Mouse (Mus musculus) MEL-GATA-1-ER (cell line): ENCODE measurements around the gene Aida.
A peak's percentile ranks its signal among the peaks of the same experiment; 100 is the strongest.
"Not testable (repeated sequence)": the region's sequence is repeated elsewhere in the genome, so short reads cannot be mapped to it uniquely, and the experiment has no call there.

Source experiments
- DNase-seq: peaks from one replicate; pipeline ENCODE4 v3.0.0-alpha.2; 2012; ENCODE audit warnings: low read depth; ENCODE audit errors: extremely low read depth

The Aida gene

GRCm38 (mm10) chr1:183315783-183316182 lies 19.4 kb downstream of the Aida start:
- peak; percentile 11 for DNase-seq

- DNase-seq = peak; percentile 3
Measured at GRCm38 (mm10) chr1:183320708-183321107, 24.3 kb downstream of the Aida start.

- DNase-seq = not testable (repeated sequence)
Measured at GRCm38 (mm10) chr1:183322496-183322895, 26.1 kb downstream of the Aida start.

- DNase-seq = no peak
Measured at GRCm38 (mm10) chr1:183323923-183324322, 27.5 kb downstream of the Aida start.

- no peak for DNase-seq
Measured at GRCm38 (mm10) chr1:183324433-183324832, 28.0 kb downstream of the Aida start.

GRCm38 (mm10) chr1:183327171-183327570 lies 30.8 kb downstream of the Aida start:
- DNase-seq = no peak

GRCm38 (mm10) chr1:183342902-183343301 lies 46.5 kb downstream of the Aida start:
- DNase-seq = not testable (repeated sequence)

- peak; percentile 70 for DNase-seq
Measured at GRCm38 (mm10) chr1:183344886-183345816, 48.8 kb downstream of the Aida start.

- DNase-seq = no peak
Measured at GRCm38 (mm10) chr1:183345817-183346195, 49.4 kb downstream of the Aida start.

- peak; percentile 77 for DNase-seq
Measured at GRCm38 (mm10) chr1:183349840-183350239, 53.5 kb downstream of the Aida start.

GRCm38 (mm10) chr1:183358901-183359300 lies 62.5 kb downstream of the Aida start:
- DNase-seq = no peak

- peak; percentile 91 for DNase-seq
Measured at GRCm38 (mm10) chr1:183362301-183362700, 65.9 kb downstream of the Aida start.

- DNase-seq = no peak
Measured at GRCm38 (mm10) chr1:183362729-183363576, 66.6 kb downstream of the Aida start.

- DNase-seq = no peak
Measured at GRCm38 (mm10) chr1:183363577-183363867, 67.1 kb downstream of the Aida start.

GRCm38 (mm10) chr1:183366361-183366760 lies 70.0 kb downstream of the Aida start:
- no peak for DNase-seq

- DNase-seq = no peak
Measured at GRCm38 (mm10) chr1:183368601-183369400, 72.4 kb downstream of the Aida start.

GRCm38 (mm10) chr1:183369427-183370014 lies 73.1 kb downstream of the Aida start, which contains the start of gene Mia3:
Gene Mia3, minus strand, starts transcription at chr1:183369553.
- peak; percentile 87 for DNase-seq

- no peak for DNase-seq
Measured at GRCm38 (mm10) chr1:183374728-183375127, 78.3 kb downstream of the Aida start.
